Mouse (Mus musculus): Measurements from ENCODE around the gene Gm10392. TPM values are rescaled to one million over a fixed set of nuclear protein-coding genes. Genes with fewer than 3 reads are reported as not detected.

The Gm10392 gene
- polyA plus RNA-seq, 1 experiment from 2014 or later = 0.10 TPM

- ATAC-seq (ENCODE audit: low read depth) = no peak
- H3K4me2 ChIP-seq = no peak overlapping the region
- no peak for DNase-seq
- no peak overlapping the region for H3K4me3 ChIP-seq (replicated peaks)
- H3K9ac ChIP-seq = no peak overlapping the region
- peaks cover 17% of the 10 kb centered on the region for H3K4me1 ChIP-seq (replicated peaks)
- no peak overlapping the region for H3K27ac ChIP-seq
- H3K9me3 ChIP-seq (replicated peaks) = no peaks in the 10 kb centered on the region
- H3K27me3 ChIP-seq = no peaks in the 10 kb centered on the region
- H3K36me3 ChIP-seq = peaks cover 49% of the 10 kb centered on the region
- 87% methylated on average over 14 of the region's 14 CpGs for WGBS (ENCODE audit: insufficient replicate concordance)
These were observed 12.7 kb downstream of the Gm10392 start for GRCm38 (mm10) chr11:77506273-77506672.

GRCm38 (mm10) chr11:77505291-77505980 is 13.6 kb downstream of the Gm10392 start:
- Histone ChIP-seq H3K27me3 (no peaks in the 10 kb centered on the region), H3K9ac (no peak overlapping the region), H3K9me3 (replicated peaks) (no peaks in the 10 kb centered on the region), H3K4me3 (replicated peaks) (no peak overlapping the region), H3K36me3 (peaks cover 51% of the 10 kb centered on the region), H3K27ac (no peak overlapping the region), H3K4me1 (replicated peaks) (peaks cover 17% of the 10 kb centered on the region), H3K4me2 (no peak overlapping the region)
- ATAC-seq (ENCODE audit: low read depth) = no peak
- no peak for DNase-seq
- whole genome bisulfite sequencing (ENCODE audit: insufficient replicate concordance) = 78% methylated on average over 22 of the region's 22 CpGs

GRCm38 (mm10) chr11:77504377-77504776 is 14.6 kb downstream of the Gm10392 start:
- ATAC-seq (ENCODE audit: low read depth) = no peak
- H3K9ac ChIP-seq = no peak overlapping the region
- H3K27me3 ChIP-seq = no peaks in the 10 kb centered on the region
- H3K4me1 ChIP-seq (replicated peaks) = peaks cover 17% of the 10 kb centered on the region
- peaks cover 62% of the 10 kb centered on the region for H3K36me3 ChIP-seq
- no peaks in the 10 kb centered on the region for H3K9me3 ChIP-seq (replicated peaks)
- H3K27ac ChIP-seq = no peak overlapping the region
- no peak overlapping the region for H3K4me3 ChIP-seq (replicated peaks)
- H3K4me2 ChIP-seq = no peak overlapping the region
- WGBS (ENCODE audit: insufficient replicate concordance) = 91% methylated on average over 19 of the region's 19 CpGs
- DNase-seq = no peak

GRCm38 (mm10) chr11:77503511-77503910 is 15.5 kb downstream of the Gm10392 start:
- Histone ChIP-seq H3K9me3 (replicated peaks) (no peaks in the 10 kb centered on the region), H3K4me3 (replicated peaks) (no peak overlapping the region), H3K4me2 (no peak overlapping the region), H3K27ac (no peak overlapping the region), H3K4me1 (replicated peaks) (peaks cover 17% of the 10 kb centered on the region), H3K36me3 (peaks cover 64% of the 10 kb centered on the region), H3K9ac (no peak overlapping the region), H3K27me3 (no peaks in the 10 kb centered on the region)
- ATAC-seq (ENCODE audit: low read depth) = no peak
- WGBS (ENCODE audit: insufficient replicate concordance) = 58% methylated on average over 3 of the region's 3 CpGs
- DNase-seq = no peak

- WGBS (ENCODE audit: insufficient replicate concordance) = 74% methylated on average over 6 of the region's 6 CpGs
- peaks cover 19% of the 10 kb centered on the region for H3K4me1 ChIP-seq (replicated peaks)
- no peak overlapping the region for H3K4me2 ChIP-seq
- no peaks in the 10 kb centered on the region for H3K27me3 ChIP-seq
- no peak for ATAC-seq (ENCODE audit: low read depth)
- no peak overlapping the region for H3K27ac ChIP-seq
- H3K4me3 ChIP-seq (replicated peaks) = no peak overlapping the region
- no peaks in the 10 kb centered on the region for H3K9me3 ChIP-seq (replicated peaks)
- no peak overlapping the region for H3K9ac ChIP-seq
- peaks cover 64% of the 10 kb centered on the region for H3K36me3 ChIP-seq
- no peak for DNase-seq
These were observed 16.5 kb downstream of the Gm10392 start for GRCm38 (mm10) chr11:77502481-77502880.

GRCm38 (mm10) chr11:77501971-77502370 is 17.0 kb downstream of the Gm10392 start:
- Histone ChIP-seq H3K36me3 (peaks cover 62% of the 10 kb centered on the region), H3K9ac (no peak overlapping the region), H3K27ac (no peak overlapping the region), H3K4me2 (no peak overlapping the region), H3K9me3 (replicated peaks) (no peaks in the 10 kb centered on the region), H3K4me3 (replicated peaks) (no peak overlapping the region), H3K4me1 (replicated peaks) (peaks cover 24% of the 10 kb centered on the region), H3K27me3 (no peaks in the 10 kb centered on the region)
- DNase-seq = no peak
- WGBS (ENCODE audit: insufficient replicate concordance) = 88% methylated on average over 4 of the region's 4 CpGs
- ATAC-seq (ENCODE audit: low read depth) = no peak

GRCm38 (mm10) chr11:77501392-77501791 is 17.6 kb downstream of the Gm10392 start:
- Histone ChIP-seq H3K4me2 (no peak overlapping the region), H3K9me3 (replicated peaks) (no peaks in the 10 kb centered on the region), H3K27ac (no peak overlapping the region), H3K4me3 (replicated peaks) (no peak overlapping the region), H3K9ac (no peak overlapping the region), H3K36me3 (peaks cover 56% of the 10 kb centered on the region), H3K4me1 (replicated peaks) (peaks cover 27% of the 10 kb centered on the region), H3K27me3 (no peaks in the 10 kb centered on the region)
- no peak; the same call in 1 of the 2 replicates for ATAC-seq (ENCODE audit: low read depth)
- 23% methylated on average over 5 of the region's 5 CpGs for WGBS (ENCODE audit: insufficient replicate concordance)
- peak; percentile 55 for DNase-seq

- Histone ChIP-seq H3K4me1 (replicated peaks) (peaks cover 35% of the 10 kb centered on the region), H3K36me3 (peaks cover 48% of the 10 kb centered on the region), H3K9me3 (replicated peaks) (no peaks in the 10 kb centered on the region), H3K9ac (no peak overlapping the region), H3K27ac (no peak overlapping the region), H3K27me3 (no peaks in the 10 kb centered on the region), H3K4me3 (replicated peaks) (no peak overlapping the region), H3K4me2 (no peak overlapping the region)
- ATAC-seq (ENCODE audit: low read depth) = no peak
- WGBS (ENCODE audit: insufficient replicate concordance) = 79% methylated on average over 17 of the region's 17 CpGs
- DNase-seq = no peak
These were observed 18.4 kb downstream of the Gm10392 start for GRCm38 (mm10) chr11:77500361-77501325.

- no peak for ATAC-seq (ENCODE audit: low read depth)
- Histone ChIP-seq H3K36me3 (peaks cover 35% of the 10 kb centered on the region), H3K4me3 (replicated peaks) (no peak overlapping the region), H3K4me1 (replicated peaks) (peaks cover 48% of the 10 kb centered on the region), H3K27ac (no peak overlapping the region), H3K27me3 (no peaks in the 10 kb centered on the region), H3K4me2 (no peak overlapping the region), H3K9me3 (replicated peaks) (no peaks in the 10 kb centered on the region), H3K9ac (no peak overlapping the region)
- WGBS (ENCODE audit: insufficient replicate concordance) = 86% methylated on average over 7 of the region's 7 CpGs
- DNase-seq = no peak
These were observed 19.6 kb downstream of the Gm10392 start for GRCm38 (mm10) chr11:77499354-77499753.

- WGBS (ENCODE audit: insufficient replicate concordance) = 83% methylated on average over 12 of the region's 12 CpGs
- ATAC-seq (ENCODE audit: low read depth) = no peak
- Histone ChIP-seq H3K4me2 (no peak overlapping the region), H3K36me3 (peaks cover 27% of the 10 kb centered on the region), H3K27ac (peak overlapping the region; percentile 31), H3K27me3 (no peaks in the 10 kb centered on the region), H3K4me3 (replicated peaks) (no peak overlapping the region), H3K9me3 (replicated peaks) (no peaks in the 10 kb centered on the region), H3K9ac (no peak overlapping the region), H3K4me1 (replicated peaks) (peaks cover 56% of the 10 kb centered on the region)
- DNase-seq = no peak
These were observed 20.5 kb downstream of the Gm10392 start for GRCm38 (mm10) chr11:77498261-77499139.

- Histone ChIP-seq H3K27me3 (no peaks in the 10 kb centered on the region), H3K4me1 (replicated peaks) (peaks cover 56% of the 10 kb centered on the region)
These were observed 21.1 kb downstream of the Gm10392 start for GRCm38 (mm10) chr11:77497851-77498250.

More at GRCm38 (mm10) chr11:77497851-77498250, 21.1 kb downstream of the Gm10392 start:
- no peak overlapping the region for H3K4me3 ChIP-seq (replicated peaks)
- DNase-seq (no peak), ATAC-seq (ENCODE audit: low read depth) (no peak)
- H3K27ac ChIP-seq = peak overlapping the region; percentile 31
- no peak overlapping the region for H3K9ac ChIP-seq
- no peak overlapping the region for H3K4me2 ChIP-seq
- H3K36me3 ChIP-seq = peaks cover 20% of the 10 kb centered on the region
- WGBS (ENCODE audit: insufficient replicate concordance) = 55% methylated on average over 4 of the region's 4 CpGs
- H3K9me3 ChIP-seq (replicated peaks) = no peaks in the 10 kb centered on the region
